Mouse (Mus musculus): Measurements from ENCODE around the gene Cisd1. TPM values are rescaled to one million over a fixed set of nuclear protein-coding genes. Genes with fewer than 3 reads are reported as not detected.
"Not testable (repeated sequence)": the region's sequence is repeated elsewhere in the genome, so short reads cannot be mapped to it uniquely, and the experiment has no call there.

Gene Cisd1
- 159 and 163 TPM in 2 replicates for polyA plus RNA-seq (2016; fragmentation: Nextera tagmentation; extraction: Ambion mirVana)

- H3K4me2 ChIP-seq (replicated peaks): peak within 1 kb of the TSS; percentile 71
- peak within 1 kb of the TSS; percentile 90 for H3K9ac ChIP-seq (replicated peaks)
- H3K36me3 ChIP-seq: no peaks in the 10 kb centered on the region
- peak; percentile 70 for ATAC-seq (ENCODE audit: low FRiP score, low read depth)
- H3K4me1 ChIP-seq: peaks cover 39% of the 10 kb centered on the region
- H3K4me3 ChIP-seq: peak within 1 kb of the TSS; percentile 88
- H3K27me3 ChIP-seq: no peaks in the 10 kb centered on the region
- peak within 1 kb of the TSS; percentile 71 for H3K27ac ChIP-seq (replicated peaks)
- H3K9me3 ChIP-seq: no peaks in the 10 kb centered on the region
- WGBS: under 1% methylated on average over 60 of the region's 60 CpGs
Measured at GRCm38 (mm10) chr10:71344579-71345143, at the start of gene Cisd1. Gene Cisd1, minus strand, starts transcription at chr10:71344954.

GRCm38 (mm10) chr10:71389311-71389710 lies 44.6 kb upstream of the Cisd1 start:
- 0 out of 2 replicates have a peak, but pooled peaks cover 9% of the 10 kb centered on the region for H3K9me3 ChIP-seq
- no peak for ATAC-seq (ENCODE audit: low FRiP score, low read depth)
- no peak overlapping the region for H3K4me2 ChIP-seq (replicated peaks)
- H3K27ac ChIP-seq (replicated peaks): no peak overlapping the region
- H3K4me3 ChIP-seq: no peak overlapping the region
- no peak overlapping the region for H3K9ac ChIP-seq (replicated peaks)
- no peaks in the 10 kb centered on the region for H3K36me3 ChIP-seq
- H3K27me3 ChIP-seq: no peaks in the 10 kb centered on the region
- no peaks in the 10 kb centered on the region for H3K4me1 ChIP-seq
- 92% methylated on average over 5 of the region's 5 CpGs for WGBS

- Histone ChIP-seq H3K4me1 (no peaks in the 10 kb centered on the region), H3K9ac (replicated peaks) (no peak overlapping the region), H3K27me3 (no peaks in the 10 kb centered on the region), H3K9me3 (no peaks in the 10 kb centered on the region), H3K36me3 (peaks cover 21% of the 10 kb centered on the region), H3K4me2 (replicated peaks) (no peak overlapping the region), H3K27ac (replicated peaks) (no peak overlapping the region), H3K4me3 (no peak overlapping the region)
- no peak for ATAC-seq (ENCODE audit: low FRiP score, low read depth)
- 68% methylated on average over 19 of the region's 19 CpGs for WGBS
Measured at GRCm38 (mm10) chr10:71384159-71385044, 39.6 kb upstream of the Cisd1 start.

DNA sequence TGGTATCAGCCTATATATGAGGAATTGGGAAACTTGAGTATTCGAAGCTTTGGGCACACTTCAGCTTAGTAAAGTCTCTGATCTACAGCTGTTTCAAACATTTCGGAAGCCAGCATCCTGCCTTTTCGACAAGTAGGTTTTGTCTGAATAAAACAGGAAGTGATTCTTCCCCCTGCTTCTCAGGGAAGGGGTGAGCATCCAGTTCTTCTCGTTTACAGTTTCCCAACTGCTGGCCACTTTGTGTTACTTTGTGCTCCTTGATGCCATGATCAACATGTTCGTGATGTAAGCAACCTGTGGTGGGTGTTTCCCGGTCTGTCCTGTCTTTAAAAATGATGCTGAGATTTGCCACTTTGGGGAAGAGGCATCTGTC lies 38.8 kb upstream of the Cisd1 start:
- H3K9ac ChIP-seq (replicated peaks); H3K9me3 ChIP-seq; ATAC-seq (ENCODE audit: low FRiP score, low read depth); H3K27me3 ChIP-seq; H3K4me2 ChIP-seq (replicated peaks); H3K4me1 ChIP-seq; H3K4me3 ChIP-seq; H3K27ac ChIP-seq (replicated peaks): not testable (repeated sequence)
- peaks cover 28% of the 10 kb centered on the region for H3K36me3 ChIP-seq
- WGBS: 85% methylated on average over 6 of the region's 6 CpGs

GRCm38 (mm10) chr10:71382858-71383551 lies 38.3 kb upstream of the Cisd1 start:
- Histone ChIP-seq H3K9me3 (no peaks in the 10 kb centered on the region), H3K9ac (replicated peaks) (no peak overlapping the region), H3K4me1 (no peaks in the 10 kb centered on the region), H3K36me3 (peaks cover 29% of the 10 kb centered on the region), H3K27me3 (no peaks in the 10 kb centered on the region), H3K4me2 (replicated peaks) (no peak overlapping the region), H3K4me3 (no peak overlapping the region), H3K27ac (replicated peaks) (no peak overlapping the region)
- no peak for ATAC-seq (ENCODE audit: low FRiP score, low read depth)
- 81% methylated on average over 8 of the region's 8 CpGs for WGBS

DNA sequence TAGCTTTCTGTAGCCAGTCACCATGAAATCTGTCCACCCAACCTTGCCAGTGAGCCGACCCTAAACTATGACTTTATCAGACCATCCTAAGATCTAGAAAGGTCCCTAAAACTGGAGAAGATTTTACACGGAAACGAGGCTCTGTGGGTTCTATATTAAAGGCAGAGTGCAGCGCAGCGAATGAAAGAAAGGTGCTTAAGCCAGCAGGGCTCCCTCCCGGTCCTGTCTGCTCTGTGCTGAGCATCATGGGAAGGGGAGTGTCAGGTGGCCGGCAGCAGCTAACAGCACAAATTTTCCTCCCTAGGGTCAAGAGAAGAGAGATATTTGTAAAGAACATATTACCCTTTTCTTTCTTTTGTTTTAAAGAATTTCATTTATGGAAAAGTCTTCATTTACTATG lies 37.4 kb upstream of the Cisd1 start:
- Histone ChIP-seq H3K9me3 (no peaks in the 10 kb centered on the region), H3K27me3 (no peaks in the 10 kb centered on the region), H3K27ac (replicated peaks) (no peak overlapping the region), H3K4me3 (no peak overlapping the region), H3K4me2 (replicated peaks) (no peak overlapping the region), H3K9ac (replicated peaks) (no peak overlapping the region), H3K36me3 (peaks cover 32% of the 10 kb centered on the region), H3K4me1 (no peaks in the 10 kb centered on the region)
- WGBS: 77% methylated on average over 7 of the region's 7 CpGs
- no peak for ATAC-seq (ENCODE audit: low FRiP score, low read depth)

GRCm38 (mm10) chr10:71381471-71382033 lies 36.8 kb upstream of the Cisd1 start:
- Histone ChIP-seq H3K36me3 (peaks cover 37% of the 10 kb centered on the region), H3K4me1 (no peaks in the 10 kb centered on the region), H3K4me2 (replicated peaks) (no peak overlapping the region), H3K27me3 (no peaks in the 10 kb centered on the region), H3K4me3 (no peak overlapping the region), H3K9ac (replicated peaks) (no peak overlapping the region), H3K27ac (replicated peaks) (no peak overlapping the region), H3K9me3 (no peaks in the 10 kb centered on the region)
- WGBS: 93% methylated on average over 29 of the region's 29 CpGs
- no peak for ATAC-seq (ENCODE audit: low FRiP score, low read depth)

GRCm38 (mm10) chr10:71380406-71380805 lies 35.7 kb upstream of the Cisd1 start:
- Histone ChIP-seq H3K4me1 (no peaks in the 10 kb centered on the region), H3K9ac (replicated peaks) (no peak overlapping the region), H3K27me3 (no peaks in the 10 kb centered on the region), H3K36me3 (peaks cover 39% of the 10 kb centered on the region), H3K9me3 (no peaks in the 10 kb centered on the region), H3K4me2 (replicated peaks) (no peak overlapping the region), H3K4me3 (no peak overlapping the region), H3K27ac (replicated peaks) (no peak overlapping the region)
- WGBS: 95% methylated on average over 7 of the region's 7 CpGs
- ATAC-seq (ENCODE audit: low FRiP score, low read depth): no peak

DNA sequence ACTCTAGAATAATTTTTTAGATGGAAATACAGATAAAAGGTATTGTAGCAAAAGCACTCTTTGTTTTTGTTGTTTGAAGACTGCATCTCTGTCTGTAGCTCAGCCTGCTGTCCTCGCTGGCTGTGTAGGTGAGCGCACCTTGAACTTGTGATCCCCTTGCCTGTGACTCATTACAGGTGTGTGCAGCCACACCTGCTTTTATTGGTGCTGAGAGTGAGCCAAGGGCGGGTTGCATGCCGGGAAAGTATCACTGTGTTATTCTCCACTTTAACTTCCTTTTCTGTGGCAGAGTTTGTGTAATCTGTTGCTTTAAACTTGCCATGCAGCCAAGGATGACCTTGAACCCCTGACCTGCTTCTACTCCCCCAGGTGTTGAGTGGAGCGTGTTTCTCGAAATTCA lies 31.3 kb upstream of the Cisd1 start:
- no peak for ATAC-seq (ENCODE audit: low FRiP score, low read depth)
- peaks cover 43% of the 10 kb centered on the region for H3K36me3 ChIP-seq
- no peaks in the 10 kb centered on the region for H3K9me3 ChIP-seq
- no peak overlapping the region for H3K27ac ChIP-seq (replicated peaks)
- H3K27me3 ChIP-seq: no peaks in the 10 kb centered on the region
- H3K4me3 ChIP-seq: no peak overlapping the region
- no peak overlapping the region for H3K9ac ChIP-seq (replicated peaks)
- no peaks in the 10 kb centered on the region for H3K4me1 ChIP-seq
- H3K4me2 ChIP-seq (replicated peaks): no peak overlapping the region
- WGBS: 93% methylated on average over 6 of the region's 6 CpGs

DNA sequence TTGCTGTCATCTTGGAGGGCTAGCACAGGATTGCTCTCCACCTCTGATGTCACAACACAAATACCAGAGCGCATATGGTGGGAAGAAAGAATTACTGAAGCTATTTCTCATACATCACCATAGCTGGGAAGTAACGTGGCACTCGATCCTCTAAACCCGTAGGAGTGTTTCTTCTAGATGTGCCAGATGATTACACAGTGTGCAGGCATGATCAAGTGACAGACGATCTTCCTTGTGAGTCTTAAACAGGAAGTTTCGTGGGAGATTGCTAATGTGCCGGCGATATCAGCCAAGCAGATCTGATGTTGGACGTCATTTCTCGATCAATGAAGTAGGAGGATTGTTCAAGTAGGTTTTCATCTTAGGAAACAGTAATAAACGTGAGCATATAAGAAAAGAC lies 29.0 kb upstream of the Cisd1 start:
- no peak overlapping the region for H3K4me3 ChIP-seq
- 94% methylated on average over 11 of the region's 11 CpGs for WGBS
- ATAC-seq (ENCODE audit: low FRiP score, low read depth): no peak
- H3K4me1 ChIP-seq: no peaks in the 10 kb centered on the region
- no peaks in the 10 kb centered on the region for H3K27me3 ChIP-seq
- no peaks in the 10 kb centered on the region for H3K9me3 ChIP-seq
- H3K9ac ChIP-seq (replicated peaks): no peak overlapping the region
- H3K4me2 ChIP-seq (replicated peaks): no peak overlapping the region
- H3K36me3 ChIP-seq: peaks cover 35% of the 10 kb centered on the region
- H3K27ac ChIP-seq (replicated peaks): no peak overlapping the region

GRCm38 (mm10) chr10:71371881-71372280 lies 27.1 kb upstream of the Cisd1 start:
- Histone ChIP-seq H3K4me2 (replicated peaks) (no peak overlapping the region), H3K4me1 (no peaks in the 10 kb centered on the region), H3K9ac (replicated peaks) (no peak overlapping the region), H3K27ac (replicated peaks) (no peak overlapping the region), H3K27me3 (no peaks in the 10 kb centered on the region), H3K4me3 (no peak overlapping the region), H3K9me3 (no peaks in the 10 kb centered on the region), H3K36me3 (peaks cover 27% of the 10 kb centered on the region)
- 87% methylated on average over 6 of the region's 6 CpGs for WGBS
- no peak for ATAC-seq (ENCODE audit: low FRiP score, low read depth)

GRCm38 (mm10) chr10:71369466-71369865 lies 24.7 kb upstream of the Cisd1 start:
- H3K27me3 ChIP-seq: no peaks in the 10 kb centered on the region
- no peak overlapping the region for H3K9ac ChIP-seq (replicated peaks)
- no peaks in the 10 kb centered on the region for H3K9me3 ChIP-seq
- H3K4me2 ChIP-seq (replicated peaks): no peak overlapping the region
- H3K36me3 ChIP-seq: 0 out of 2 replicates have a peak, but pooled peaks cover 32% of the 10 kb centered on the region
- ATAC-seq (ENCODE audit: low FRiP score, low read depth): no peak
- H3K27ac ChIP-seq (replicated peaks): no peak overlapping the region
- WGBS: 94% methylated on average over 3 of the region's 3 CpGs
- no peaks in the 10 kb centered on the region for H3K4me1 ChIP-seq
- no peak overlapping the region for H3K4me3 ChIP-seq
